Mouse (Mus musculus) cerebellum, adult 9-11 months (tissue): ENCODE data around the gene Ttc6.

Experiments
- DNase-seq: peaks from one replicate; pipeline ENCODE4 v3.0.0; 2022

The Ttc6 gene

DNA sequence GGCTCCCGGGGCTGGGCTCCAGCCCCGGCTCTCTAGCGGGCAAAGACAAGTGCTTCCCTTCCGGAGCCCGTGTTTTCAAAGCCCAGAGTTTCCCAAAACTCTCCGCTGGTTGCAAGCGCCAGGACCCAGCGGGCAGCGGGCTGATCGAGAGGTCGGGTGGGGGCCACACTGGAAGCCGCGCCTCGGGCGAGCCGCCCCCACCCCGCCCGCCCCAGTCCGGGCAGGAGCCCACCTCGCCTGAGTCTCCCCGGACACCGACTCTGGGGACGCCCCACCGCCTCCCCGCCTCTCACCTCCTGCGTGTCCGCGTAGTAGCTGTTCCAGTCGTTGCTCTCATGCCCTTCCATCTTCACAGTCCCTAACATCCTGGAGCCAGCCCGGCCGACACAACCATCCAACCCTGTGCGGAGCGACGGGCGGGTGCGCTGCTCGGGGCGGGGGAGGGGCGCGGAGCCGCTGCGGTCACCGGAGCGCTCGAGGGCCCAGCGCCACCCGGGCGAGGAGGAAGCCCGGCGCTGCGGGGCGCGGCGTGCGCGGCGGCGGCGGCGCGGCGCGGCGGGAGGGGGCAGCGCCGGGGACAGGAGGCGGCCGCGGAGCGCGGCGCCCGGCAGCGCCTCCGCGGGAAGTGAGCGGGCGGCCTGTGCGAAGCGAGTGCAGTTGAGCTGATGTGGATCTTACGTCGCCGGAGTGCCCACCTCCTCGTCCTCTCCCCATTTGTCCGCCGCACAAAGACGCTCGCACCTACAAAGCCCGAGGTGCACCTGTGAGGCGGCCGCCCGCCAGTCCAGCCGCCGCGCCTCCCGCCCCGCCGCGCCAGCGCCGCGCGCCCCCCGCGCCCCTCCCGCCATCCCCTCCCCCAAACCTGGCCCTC, 18.3 kb upstream of the Ttc6 start:
- DNase-seq, result no peak

DNA sequence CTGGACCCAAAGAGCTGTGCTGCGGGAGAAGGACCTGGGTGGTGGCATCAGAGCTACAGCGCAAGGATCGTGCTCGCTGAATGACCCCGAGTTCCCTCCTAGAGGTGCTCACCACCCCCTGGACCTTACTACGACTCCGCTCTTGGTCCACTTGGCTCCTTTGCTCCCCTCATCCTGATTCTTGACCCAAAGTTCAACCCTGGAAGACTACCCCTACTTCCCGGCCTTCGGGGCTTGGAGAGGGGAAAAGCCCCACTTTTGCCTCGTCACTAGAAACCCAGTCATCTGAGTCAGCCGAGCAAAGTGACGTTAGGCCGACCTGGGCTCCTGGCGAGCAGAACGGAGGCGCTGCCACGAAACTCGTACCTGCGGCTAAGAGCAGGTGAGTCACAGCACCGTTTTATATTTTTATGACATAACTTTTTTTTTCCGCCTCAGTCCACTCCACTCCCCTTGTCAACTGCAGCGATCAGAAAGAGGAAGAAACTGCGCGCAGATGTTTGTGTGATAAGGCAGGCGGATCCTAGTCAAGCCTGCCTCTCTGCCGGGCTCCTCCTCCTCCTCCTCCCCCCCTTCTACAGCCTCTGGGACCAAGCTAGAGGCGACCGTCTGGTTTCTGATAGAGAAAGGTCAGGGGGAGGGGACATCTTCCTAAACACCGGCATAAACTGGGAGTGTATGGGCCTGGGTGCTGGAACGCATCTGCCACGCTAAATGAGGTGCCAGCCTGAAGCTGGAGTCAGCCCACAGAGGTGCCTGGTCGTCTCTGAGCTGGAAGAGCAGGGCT, 17.3 kb upstream of the Ttc6 start, which contains the start of gene Foxa1:
Gene Foxa1, minus strand, starts transcription at position 502 of the 787 bp plus-strand sequence.
- DNase-seq, result no peak

DNA sequence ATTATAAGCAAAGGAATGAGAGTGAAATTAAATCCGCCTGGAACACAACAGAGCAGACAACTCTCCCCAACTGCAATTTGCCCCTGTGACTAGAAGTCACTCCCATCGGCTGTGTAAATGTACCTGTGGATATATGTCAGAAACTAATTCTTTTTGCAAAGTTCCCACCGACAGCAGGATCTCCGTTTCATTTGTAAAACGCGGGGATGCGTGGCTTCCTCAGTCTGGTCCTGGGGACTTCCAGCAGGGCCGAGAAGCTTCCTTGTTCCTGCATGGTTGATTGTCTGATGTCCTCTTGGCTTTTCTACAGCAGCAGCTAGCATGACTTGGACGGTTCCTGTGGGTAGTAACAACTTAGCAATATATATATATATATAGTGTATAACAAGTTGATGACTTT, 16.0 kb upstream of the Ttc6 start:
- no peak for DNase-seq

DNA sequence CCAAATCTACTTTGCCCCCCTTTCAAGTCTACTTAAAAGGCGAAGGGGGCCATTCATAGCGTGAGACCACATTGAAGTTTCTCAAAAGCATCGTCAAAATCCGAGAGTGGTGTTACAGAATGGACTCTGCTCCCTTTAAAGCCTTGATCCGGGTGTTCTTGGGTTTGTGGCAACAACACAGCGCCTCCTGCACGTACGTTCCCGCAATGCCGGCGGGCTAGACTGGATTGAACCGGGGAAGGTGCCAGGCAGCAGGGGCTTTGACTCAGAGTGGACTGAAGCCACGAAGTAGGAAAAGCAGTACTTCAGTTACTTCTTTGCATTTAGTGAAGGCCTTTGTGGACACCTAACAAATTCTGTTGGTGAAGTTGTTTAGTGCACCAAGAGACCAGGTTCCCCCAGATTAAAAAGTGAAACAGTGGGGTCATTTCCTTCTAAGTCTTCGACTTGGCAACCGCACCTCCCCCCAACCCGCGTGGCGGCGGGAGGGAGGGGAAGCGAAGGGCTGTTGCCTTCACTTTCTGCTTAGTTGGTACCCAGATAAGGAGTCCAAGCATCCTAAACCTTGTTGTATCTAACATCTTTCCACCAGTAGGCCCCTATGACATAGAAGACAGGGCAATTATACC, 15.4 kb upstream of the Ttc6 start:
- no peak for DNase-seq

DNA sequence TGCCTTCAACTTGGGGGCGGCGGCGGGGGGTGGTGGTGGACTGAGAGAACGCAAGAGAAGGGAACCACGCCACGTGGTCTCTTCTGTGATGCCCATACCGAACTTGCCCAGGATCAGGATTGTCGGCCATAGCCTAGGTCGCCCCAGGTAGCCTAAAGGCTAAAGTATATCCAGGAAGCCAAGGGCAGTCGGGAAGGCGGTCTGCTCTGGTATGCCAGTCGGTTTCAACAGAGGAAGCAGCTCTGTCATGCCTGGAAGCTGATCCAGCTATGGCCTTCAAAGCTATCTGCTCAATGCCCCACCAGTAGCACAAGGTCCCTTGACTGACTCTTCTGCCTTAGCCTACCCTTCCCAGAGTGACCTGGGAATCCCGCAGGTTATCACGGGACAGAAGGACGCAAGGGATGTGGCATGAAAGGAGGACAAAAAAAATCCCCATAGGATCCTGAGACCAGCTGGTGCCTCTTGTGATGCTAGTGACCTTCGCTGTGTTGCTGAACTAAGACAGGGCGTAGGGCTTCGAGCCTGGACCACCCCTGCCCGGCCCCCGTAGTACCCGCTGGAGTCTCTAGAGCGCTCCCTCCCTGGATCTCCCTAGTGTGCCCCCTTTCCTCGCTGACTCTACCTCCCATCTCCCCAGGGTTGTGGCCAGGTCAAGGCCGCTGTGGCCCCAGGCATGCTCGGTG, 14.8 kb upstream of the Ttc6 start:
- DNase-seq, result no peak

DNA sequence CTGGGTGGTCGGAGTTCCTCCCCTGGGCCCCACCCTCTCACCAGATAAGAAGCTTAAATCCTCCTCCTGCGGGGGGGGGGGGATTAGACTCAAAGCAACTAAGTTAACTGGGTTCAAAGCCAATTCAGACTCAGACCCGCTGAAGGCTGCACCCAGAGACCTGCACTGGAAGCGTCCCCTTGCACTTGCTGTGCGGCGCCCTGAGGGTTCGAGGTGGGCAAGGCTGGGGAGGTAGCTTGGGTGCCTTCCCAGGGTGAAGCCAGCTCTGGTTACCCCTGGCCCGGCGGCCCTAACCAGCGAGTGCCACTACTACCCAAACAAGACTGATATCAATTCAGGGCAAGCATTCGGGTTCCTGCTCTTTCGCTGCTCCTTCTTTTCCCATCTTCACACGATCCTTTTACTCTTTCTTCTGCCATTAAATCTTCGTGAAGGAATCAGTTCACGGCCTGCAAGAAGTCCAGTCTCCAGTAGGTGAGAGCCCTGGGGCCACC, 14.2 kb upstream of the Ttc6 start:
- DNase-seq, result no peak

DNA sequence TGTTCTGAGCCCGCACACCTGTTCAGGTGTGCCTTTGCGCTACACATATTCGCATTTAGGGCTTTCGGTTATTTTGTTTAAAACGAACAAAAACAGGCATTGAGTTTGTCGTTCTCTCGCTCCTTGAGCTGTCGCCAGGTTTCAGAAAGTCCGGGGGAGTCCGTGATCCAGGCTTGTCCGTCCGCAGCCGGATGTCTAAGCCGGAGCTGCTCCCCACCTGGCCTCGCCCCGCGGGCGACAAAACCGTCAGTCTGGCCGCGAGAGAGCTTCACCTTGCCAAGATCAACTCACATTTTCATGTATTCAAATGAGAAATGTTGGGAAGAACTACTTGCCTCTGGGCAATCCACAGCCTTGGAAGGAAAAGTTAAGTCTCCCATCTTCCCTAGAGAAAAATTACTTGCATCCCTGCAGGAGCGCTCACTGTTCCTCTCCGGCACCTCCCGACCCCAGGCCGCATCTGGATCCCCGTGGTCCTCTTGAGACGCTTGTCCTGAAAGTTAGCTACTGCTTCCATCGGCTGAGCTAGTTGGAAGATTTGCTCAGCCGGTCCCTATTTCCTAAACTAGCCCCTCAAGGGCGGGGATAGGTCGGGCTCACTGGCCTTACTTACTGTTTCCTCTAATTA, 13.6 kb upstream of the Ttc6 start:
- DNase-seq, result no peak

DNA sequence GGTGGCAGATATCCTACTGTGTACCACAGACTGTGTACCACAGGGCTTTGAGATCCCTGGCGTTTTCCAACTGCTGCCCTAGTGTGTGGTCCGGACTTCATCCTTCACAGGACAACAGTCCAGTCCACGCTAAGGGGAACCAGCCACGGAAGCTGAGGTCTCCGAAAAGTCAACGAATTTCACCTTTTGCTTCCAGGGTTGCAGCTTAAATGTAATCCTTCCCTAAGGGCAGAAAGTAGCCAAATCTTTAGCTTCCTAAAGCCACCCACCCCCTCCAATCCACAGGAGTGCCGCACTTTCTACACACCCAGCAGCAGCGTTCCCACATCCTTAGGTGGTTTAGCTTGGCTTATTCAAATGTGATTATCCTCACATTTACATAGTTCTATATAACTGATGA, 13.0 kb upstream of the Ttc6 start:
- no peak for DNase-seq

DNA sequence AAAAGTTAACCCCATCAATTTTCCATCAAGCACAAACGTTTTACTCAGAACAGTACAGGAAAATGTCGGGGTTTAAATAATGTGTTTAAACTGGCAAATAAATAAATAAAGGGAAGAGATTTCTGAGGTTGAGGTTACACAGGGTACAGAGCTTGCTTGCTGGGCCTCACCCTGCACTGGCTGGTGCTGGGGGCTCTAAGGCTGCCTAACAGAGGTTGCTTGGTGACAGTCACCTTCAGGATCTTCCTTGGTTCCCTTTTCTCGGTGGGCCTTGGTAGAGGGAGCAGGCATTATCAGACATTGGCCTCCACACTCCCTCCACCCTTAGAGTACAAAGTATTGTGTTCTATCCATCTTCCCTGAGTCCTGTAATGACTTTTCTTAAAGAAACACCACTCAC, 11.6 kb upstream of the Ttc6 start:
- DNase-seq, result no peak

DNA sequence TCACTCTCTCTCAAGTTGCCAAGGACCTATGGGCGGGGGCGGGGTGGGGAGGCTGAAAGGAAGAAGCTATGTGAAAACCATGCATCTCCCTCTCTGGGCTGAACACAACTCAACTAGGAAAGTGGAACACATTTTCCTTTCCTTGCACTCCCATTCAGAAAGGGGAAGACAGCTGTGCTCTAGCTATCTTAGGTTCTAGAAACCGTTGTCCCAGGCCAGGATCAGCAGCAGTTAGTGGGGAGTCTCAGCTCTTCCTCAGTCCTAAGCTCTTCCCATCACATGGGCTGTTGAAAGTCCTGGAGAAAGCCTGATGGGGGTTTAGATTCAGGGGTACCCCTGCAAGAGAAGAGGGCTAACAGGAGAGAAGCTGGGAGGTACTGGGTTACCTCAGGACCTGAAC, 9.8 kb upstream of the Ttc6 start:
- no peak for DNase-seq

DNA sequence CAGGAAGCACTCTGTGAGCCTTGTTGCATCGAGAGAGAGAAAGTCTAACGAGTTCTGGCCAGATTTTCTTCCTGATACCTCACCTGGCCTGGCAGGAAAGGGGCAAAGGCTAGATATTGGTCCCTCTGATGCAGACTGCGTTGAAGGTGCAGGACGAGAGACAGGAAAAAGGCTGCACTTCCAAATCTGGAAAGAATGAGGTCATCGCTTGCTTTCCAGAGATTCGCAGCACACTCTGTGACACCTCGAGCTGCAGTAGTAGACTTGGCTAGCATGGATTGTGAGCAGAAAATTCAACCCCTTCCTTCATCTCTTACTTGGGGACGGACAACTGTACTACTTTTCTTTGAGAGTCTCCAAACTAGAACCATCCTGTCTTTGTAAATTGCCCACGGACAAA, 7.9 kb downstream of the Ttc6 start:
- no peak for DNase-seq

DNA sequence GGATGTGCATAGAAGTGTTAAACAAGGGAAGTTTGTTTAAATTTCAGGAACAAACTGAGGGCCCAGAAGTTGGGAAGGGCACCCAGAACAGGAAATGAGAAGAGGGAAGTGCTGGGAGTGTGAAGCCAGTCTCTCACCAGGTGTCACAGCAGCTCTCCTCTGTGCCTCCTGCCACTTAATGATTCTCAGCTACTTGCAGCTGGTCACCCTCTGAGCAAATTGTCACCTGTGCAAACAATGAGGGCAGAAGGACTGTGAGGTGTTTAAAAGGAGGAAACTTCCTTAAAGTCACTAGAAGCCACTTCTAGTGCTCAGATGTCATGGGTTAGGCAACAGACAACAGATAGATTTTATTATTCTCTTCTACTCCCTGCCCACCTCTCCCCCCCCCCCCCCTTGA, 8.5 kb downstream of the Ttc6 start:
- no peak for DNase-seq

DNA sequence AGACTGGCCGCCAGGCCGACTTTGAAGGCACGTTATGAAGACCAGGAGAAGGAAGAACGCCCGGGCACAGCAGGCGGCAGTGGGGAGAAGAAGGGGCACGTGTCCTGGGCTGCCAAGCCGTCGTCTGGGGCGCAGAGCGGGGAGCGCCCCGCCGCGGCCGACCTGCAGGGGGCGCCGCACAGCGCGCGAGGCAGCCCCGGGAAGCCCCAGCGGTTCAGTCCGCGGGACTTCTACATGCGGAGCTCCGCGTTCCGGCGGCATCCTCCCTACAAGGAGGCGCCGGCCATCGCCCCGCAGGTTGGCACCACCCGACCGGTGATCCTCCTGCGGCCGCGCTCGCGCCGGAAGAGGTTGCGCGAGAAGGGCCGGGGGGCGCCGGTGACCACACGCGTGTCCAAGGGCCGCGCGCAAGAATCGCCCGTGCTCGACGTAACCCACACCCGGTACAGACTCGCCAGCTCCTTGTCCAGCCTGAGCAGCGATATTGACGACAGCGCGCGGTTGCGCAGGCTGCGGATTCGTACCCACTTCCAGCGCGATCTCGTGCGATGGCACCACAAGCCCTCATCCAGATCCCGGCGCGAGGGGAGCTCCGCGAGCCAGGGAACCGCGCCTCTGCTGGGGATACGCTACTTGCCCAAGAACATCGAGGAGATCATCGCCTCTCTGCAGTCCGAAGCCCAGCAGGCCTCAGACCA, 12.2 kb downstream of the Ttc6 start:
- DNase-seq, result no peak

DNA sequence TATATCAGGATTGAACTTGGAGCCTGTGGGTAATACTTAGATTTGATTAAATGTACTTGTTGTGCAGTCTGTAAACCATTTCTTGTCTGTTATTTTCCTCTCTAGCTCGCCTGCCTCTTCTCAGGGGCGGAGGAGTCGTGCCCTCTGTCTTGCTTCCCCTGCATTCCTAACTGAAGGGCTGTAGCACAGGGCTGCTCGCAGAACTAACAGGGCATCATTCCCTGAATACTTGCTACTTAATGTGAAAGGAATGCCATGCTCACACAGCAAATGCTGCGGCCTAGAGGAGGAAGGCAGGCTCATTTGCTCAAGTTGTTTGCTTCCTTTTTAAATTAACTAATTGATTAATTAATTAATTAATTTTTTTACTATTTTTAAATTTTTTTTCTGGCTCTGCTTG, 43.7 kb downstream of the Ttc6 start:
- no peak for DNase-seq

DNA sequence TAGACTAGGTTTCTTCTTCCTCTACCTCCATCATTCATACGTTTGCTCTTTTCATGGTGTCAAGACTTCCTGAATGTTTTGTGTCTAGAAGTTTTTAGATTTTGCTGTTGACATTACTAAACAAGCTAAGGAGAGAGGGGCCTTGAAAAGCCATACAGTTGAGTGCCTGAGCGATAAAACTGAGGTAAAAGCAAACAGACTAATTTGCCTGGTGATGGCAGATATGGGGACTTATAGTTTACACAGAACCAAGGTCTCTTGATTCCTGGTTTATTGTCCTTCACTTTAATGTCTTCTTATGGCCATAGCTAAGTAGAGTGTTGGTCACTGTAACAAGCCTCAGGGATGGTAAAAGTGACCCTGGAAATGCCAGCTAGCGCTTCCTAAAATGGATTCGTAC, 51.2 kb downstream of the Ttc6 start:
- DNase-seq, result no peak

DNA sequence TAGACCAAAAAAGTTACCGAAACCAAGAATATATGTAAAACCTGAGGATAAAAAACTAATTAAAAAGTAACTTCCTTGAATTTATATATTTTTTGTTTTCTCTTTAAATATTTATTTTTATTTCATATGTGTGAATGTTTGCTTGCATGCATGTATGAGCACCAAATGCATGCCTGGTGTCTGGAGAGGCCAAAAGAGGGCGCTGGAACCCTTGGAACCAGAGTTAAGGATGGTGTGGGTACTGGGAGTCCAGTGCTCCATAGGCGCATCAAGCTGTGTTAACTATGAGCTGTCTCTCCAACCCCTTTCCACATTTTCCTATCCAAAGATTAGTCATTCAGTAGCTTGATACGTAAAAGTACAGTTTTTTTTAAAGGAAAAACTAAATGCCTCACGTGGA, 58.1 kb downstream of the Ttc6 start:
- DNase-seq, result no peak

DNA sequence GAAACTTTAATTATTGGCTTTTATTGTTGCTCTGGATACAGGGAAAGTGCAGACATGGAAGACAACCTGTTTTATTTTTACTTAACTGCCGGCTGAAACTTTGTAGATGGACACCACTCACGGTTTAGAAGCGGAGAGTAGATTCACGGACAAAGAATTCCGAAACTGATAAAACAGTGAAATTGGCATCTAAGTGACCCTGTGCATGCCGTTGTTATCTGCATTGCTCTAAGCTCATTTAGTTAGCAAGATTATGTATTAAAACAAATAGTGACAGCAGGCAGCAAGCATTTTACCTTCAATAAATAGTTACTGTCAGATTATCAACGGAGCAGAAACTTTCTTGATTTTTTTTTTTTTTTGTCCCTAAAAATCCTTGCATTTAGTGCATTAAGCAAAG, 59.4 kb downstream of the Ttc6 start:
- no peak for DNase-seq

DNA sequence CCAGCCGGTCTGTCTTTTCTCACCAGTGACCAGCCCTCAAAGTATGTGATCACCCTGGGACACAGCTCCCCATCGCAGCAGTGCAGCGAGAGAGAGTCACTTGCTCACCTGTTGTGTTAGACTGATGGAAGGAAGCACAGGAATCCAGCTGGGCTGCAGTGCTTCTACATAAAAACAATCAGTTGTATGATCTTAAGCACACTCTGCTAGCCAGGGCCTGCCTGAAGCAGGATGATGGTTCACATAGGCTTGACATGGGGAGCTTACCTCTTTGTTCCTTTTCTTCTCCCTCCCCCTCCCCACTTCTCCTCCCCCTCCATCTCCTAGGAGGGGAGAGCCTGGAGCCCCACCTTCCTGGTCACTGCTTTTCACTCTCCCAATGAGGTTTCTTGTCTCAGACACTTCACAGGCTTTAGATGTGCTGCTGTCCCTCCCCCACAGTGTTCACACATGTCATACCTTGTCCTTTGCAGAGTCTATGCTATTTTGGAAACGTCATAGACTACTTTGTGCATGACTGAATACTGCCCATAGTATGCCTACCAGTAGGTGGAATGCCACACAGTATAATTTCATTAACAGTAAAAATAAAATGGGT, 60.2 kb downstream of the Ttc6 start:
- no peak for DNase-seq

DNA sequence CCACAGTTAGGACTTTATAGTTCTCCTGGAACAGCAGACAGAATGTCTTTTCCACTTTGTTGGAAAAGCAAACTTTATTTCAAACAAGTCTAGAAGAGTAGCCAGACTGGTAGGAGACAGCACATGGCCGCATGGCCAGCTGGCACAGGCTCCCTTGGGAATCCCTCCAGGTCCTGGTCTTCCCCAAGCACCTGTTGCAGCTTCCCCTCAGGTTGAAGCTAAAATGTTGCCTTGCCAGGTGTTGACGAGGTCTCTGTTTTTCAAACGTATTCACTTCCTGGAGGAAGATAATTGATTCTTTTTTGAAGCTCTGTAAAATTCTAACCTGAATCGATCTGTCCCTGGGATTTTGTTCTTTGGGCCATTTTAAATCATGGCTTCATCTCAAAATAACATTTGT, 86.1 kb downstream of the Ttc6 start:
- no peak for DNase-seq

DNA sequence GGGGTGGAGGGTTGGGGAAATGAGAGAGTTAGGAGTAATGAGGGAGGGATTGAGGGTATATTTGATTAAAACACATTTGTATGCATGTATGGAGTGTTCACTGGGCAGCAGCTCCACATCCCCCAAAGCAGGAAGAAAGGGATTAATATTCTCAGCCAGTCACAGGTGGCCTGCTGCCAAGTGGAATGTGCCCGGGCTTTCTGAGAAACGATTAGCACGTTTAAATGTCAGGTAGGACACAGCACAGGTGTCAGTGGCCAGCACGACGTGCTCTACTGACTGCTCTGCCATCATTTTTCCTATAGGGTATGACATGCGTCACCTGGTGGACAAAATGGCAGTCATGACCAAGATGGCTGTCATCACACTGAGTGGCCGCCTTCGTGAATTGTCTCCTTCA, 86.8 kb downstream of the Ttc6 start:
- no peak for DNase-seq

DNA sequence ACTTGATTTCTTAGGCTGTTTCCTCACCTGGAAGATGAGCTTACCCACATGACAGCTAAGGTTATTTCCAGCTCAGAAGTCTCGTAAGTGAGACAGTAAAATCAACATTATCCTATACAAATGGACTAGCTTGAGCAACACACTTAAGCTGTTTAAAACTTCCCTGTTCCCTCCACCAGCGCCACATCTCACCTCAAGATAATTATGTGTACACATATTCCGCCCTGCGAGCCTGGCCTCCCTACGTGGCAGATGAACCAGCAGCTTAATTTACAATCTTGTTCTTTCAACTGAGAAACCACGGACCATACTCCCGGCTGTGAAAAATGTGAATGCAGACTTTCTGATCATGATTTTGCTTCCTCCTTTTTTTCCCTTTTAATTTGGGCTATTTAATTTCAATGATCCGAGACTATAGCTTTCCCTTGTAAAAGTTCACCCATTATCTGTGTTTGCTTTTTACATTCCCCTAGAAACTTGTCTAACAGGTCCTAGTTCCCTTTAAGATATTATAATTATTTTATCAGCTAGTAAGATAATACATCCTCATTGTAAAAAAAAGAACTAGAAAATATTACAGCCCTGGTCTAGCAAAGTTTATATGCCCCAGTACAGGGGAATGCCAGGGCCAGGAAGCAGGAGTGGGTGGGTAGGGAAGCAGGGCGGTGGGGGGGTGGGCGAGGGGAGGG, 99.2 kb downstream of the Ttc6 start:
- DNase-seq, result no peak
